Mouse (Mus musculus) bone marrow, adult 2 months (tissue): ENCODE measurements around the gene Hax1.
A peak's percentile ranks its signal among the peaks of the same experiment; 100 is the strongest.

Experiments used
- CTCF ChIP-seq: fragments of 200-500 bp; IDR thresholded peaks from 2 replicates; pipeline ENCODE4 v1.5.1; 2011; ENCODE audit warnings: low read length, control low read depth; ENCODE audit not compliant: control insufficient read depth, insufficient read depth
- POLR2A ChIP-seq: fragments of 200-500 bp; IDR thresholded peaks from 2 replicates; pipeline ENCODE4 v1.6.1; 2011; ENCODE audit warnings: low read depth, mild to moderate bottlenecking, control low read depth, low read length, borderline replicate concordance; ENCODE audit not compliant: control insufficient read depth

GRCm38 (mm10) chr3:89998612-89999054 lies at the start of gene Hax1:
- peak; percentile 79; the same call in 1 of the 2 replicates for TF ChIP-seq POLR2A
- no peak for TF ChIP-seq CTCF
